Mouse (Mus musculus) stomach, embryonic 15.5 days (tissue): ENCODE data around the gene Prr13. TPM values are rescaled to one million over a fixed set of nuclear protein-coding genes. Genes with fewer than 3 reads are reported as not detected.
A peak's percentile ranks its signal among the peaks of the same experiment; 100 is the strongest.

Experiments used
- ATAC-seq: fragments of 200-750 bp; cut with Nextera tagmentation; 2 replicates; pipeline ENCODE4 v1.8.0; 2017; ENCODE audit warnings: low read depth, moderate number of reproducible peaks, moderate TSS enrichment; ENCODE audit not compliant: insufficient read depth, low FRiP score
- H3K27ac ChIP-seq: fragments of 300-500 bp; sonication (generic); 2 replicates; pipeline ENCODE4 v1.5.1; 2015; ENCODE audit warnings: mild to moderate bottlenecking, inconsistent platforms
- H3K27me3 ChIP-seq: fragments of 300-500 bp; sonication (generic); replicated peaks from 2 replicates; pipeline ENCODE4 v1.6.1; 2015; ENCODE audit warnings: inconsistent platforms
- H3K36me3 ChIP-seq: fragments of 300-500 bp; sonication (generic); 2 replicates; pipeline ENCODE4 v1.6.1; 2015; ENCODE audit warnings: inconsistent platforms
- H3K4me1 ChIP-seq: fragments of 300-500 bp; sonication (generic); 2 replicates; pipeline ENCODE4 v1.6.1; 2015; ENCODE audit warnings: inconsistent platforms
- H3K4me2 ChIP-seq: fragments of 300-500 bp; sonication (generic); 2 replicates; pipeline ENCODE4 v1.6.1; 2015; ENCODE audit warnings: mild to moderate bottlenecking, inconsistent platforms
- H3K4me3 ChIP-seq: fragments of 300-500 bp; sonication (generic); replicated peaks from 2 replicates; pipeline ENCODE4 v1.5.1; 2015; ENCODE audit warnings: inconsistent platforms
- H3K9ac ChIP-seq: fragments of 300-500 bp; sonication (generic); 2 replicates; pipeline ENCODE4 v1.6.1; 2015; ENCODE audit warnings: inconsistent platforms
- H3K9me3 ChIP-seq: fragments of 300-500 bp; sonication (generic); 2 replicates; pipeline ENCODE4 v1.6.1; 2016; ENCODE audit warnings: inconsistent platforms
- WGBS: fragments of 180-500 bp; shearing (Covaris S2); methylation state at CpG from one replicate; pipeline ENCODE4 v1.1.7; 2015; 5-methylcytosine and 5-hydroxymethylcytosine counted together
- polyA plus RNA-seq: library from polyadenylated mRNA; unstranded; fragments of >200 nt; fragmentation: Nextera tagmentation; extraction: Ambion mirVana; gene quantifications from 2 replicates; pipeline ENCODE4 v1.2.1, GENCODE M21; 2015

The Prr13 gene
- 119 and 120 TPM in 2 replicates for polyA plus RNA-seq

DNA sequence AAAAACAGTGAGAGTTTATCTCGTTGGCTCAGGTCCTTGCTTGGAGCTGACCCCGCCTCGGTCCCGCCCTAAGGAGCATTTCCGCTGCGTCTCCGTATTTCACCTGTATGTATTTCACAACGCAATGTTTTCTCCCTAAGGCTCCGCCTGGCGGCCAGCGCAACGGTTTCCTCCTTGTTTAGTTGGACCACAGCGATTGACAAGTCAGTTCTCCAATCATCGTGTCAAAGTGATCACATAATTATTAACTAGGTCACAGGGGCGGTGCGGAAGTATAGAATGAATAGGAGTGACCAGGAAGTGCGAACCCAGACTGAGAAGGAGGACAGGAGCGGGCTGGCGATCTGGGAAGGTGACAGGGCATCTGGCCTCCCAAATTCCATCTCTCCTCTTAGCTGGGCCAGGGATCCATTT is at the start of gene Prr13:
Prr13 (plus strand) TSS at position 125 of the 414 bp plus-strand sequence.
- Histone ChIP-seq H3K27me3 (no peaks in the 10 kb centered on the region), H3K4me2 (peak within 1 kb of the TSS; percentile 69), H3K36me3 (no peaks in the 10 kb centered on the region), H3K4me3 (peak within 1 kb of the TSS; percentile 53), H3K9me3 (no peaks in the 10 kb centered on the region), H3K9ac (peak within 1 kb of the TSS; percentile 19; the same call in 1 of the 2 replicates), H3K27ac (peak within 1 kb of the TSS; percentile 74), H3K4me1 (no peaks in the 10 kb centered on the region; the same call in 1 of the 2 replicates)
- peak; percentile 91 for ATAC-seq
- under 1% methylated on average over 19 of the region's 19 CpGs for WGBS

DNA sequence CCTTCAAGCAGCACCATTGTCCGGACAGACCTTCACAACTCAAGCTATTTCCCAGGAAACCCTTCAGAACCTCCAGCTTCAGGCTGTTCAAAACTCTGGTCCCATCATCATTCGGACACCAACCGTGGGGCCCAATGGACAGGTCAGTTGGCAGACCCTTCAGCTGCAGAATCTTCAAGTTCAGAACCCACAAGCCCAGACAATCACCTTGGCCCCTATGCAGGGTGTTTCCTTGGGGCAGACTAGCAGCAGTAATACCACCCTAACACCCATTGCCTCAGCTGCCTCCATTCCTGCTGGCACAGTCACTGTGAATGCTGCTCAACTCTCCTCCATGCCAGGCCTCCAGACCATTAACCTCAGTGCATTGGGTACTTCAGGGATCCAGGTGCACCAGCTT is 49.5 kb upstream of the Prr13 start:
- Histone ChIP-seq H3K4me1 (peaks cover 15% of the 10 kb centered on the region; the same call in 1 of the 2 replicates), H3K27ac (no peak overlapping the region), H3K4me2 (peak overlapping the region; percentile 30; the same call in 1 of the 2 replicates), H3K27me3 (no peaks in the 10 kb centered on the region), H3K9ac (no peak overlapping the region), H3K4me3 (no peak overlapping the region), H3K9me3 (no peaks in the 10 kb centered on the region), H3K36me3 (peaks cover 41% of the 10 kb centered on the region)
- ATAC-seq: no peak
- WGBS: 95% methylated on average over 3 of the region's 3 CpGs

GRCm38 (mm10) chr15:102411077-102411476 is 47.8 kb upstream of the Prr13 start:
- Histone ChIP-seq H3K36me3 (peaks cover 41% of the 10 kb centered on the region), H3K4me1 (peaks cover 15% of the 10 kb centered on the region; the same call in 1 of the 2 replicates), H3K4me3 (no peak overlapping the region), H3K9me3 (no peaks in the 10 kb centered on the region), H3K27ac (no peak overlapping the region), H3K4me2 (peak overlapping the region; percentile 30; the same call in 1 of the 2 replicates), H3K9ac (no peak overlapping the region), H3K27me3 (no peaks in the 10 kb centered on the region)
- WGBS: 90% methylated on average over 1 of the region's 1 CpGs
- ATAC-seq: no peak

GRCm38 (mm10) chr15:102413687-102414086 is 45.1 kb upstream of the Prr13 start:
- no peaks in the 10 kb centered on the region for H3K27me3 ChIP-seq
- no peak overlapping the region for H3K4me3 ChIP-seq
- no peaks in the 10 kb centered on the region for H3K9me3 ChIP-seq
- no peak overlapping the region for H3K4me2 ChIP-seq
- no peak overlapping the region for H3K9ac ChIP-seq
- peaks cover 31% of the 10 kb centered on the region for H3K36me3 ChIP-seq
- no peak overlapping the region for H3K27ac ChIP-seq
- ATAC-seq: no peak
- H3K4me1 ChIP-seq: peaks cover 8% of the 10 kb centered on the region; the same call in 1 of the 2 replicates

DNA sequence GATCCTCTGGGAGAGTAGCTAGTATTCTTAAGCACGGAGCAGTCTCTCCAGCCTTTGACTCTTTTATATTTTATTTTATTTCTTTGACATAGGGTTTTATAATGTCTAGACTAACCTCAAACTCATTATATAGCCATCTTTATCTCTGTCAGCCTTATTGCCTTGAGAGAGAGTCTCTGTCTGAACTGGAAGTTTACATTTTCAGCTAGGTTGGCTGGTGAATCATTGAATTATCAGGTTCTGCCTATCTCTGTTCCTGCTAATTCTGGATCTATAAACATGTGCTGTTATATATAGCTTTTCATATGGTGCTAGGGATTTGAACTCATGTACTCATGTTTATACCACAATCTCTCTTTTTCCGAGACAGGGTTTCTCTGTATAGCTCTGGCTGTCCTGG is 41.3 kb upstream of the Prr13 start:
- 84% methylated on average over 2 of the region's 2 CpGs for WGBS
- Histone ChIP-seq H3K4me2 (no peak overlapping the region), H3K9ac (no peak overlapping the region), H3K4me1 (no peaks in the 10 kb centered on the region), H3K36me3 (peaks cover 4% of the 10 kb centered on the region; the same call in 1 of the 2 replicates), H3K27me3 (no peaks in the 10 kb centered on the region), H3K9me3 (no peaks in the 10 kb centered on the region), H3K4me3 (no peak overlapping the region), H3K27ac (no peak overlapping the region)
- no peak for ATAC-seq

- no peak for ATAC-seq
- WGBS: 55% methylated on average over 1 of the region's 1 CpGs
- Histone ChIP-seq H3K27me3 (no peaks in the 10 kb centered on the region), H3K36me3 (0 out of 2 replicates have a peak, but pooled peaks cover under 1% of the 10 kb centered on the region), H3K9ac (no peak overlapping the region), H3K4me2 (no peak overlapping the region), H3K4me1 (no peaks in the 10 kb centered on the region), H3K4me3 (no peak overlapping the region), H3K27ac (no peak overlapping the region), H3K9me3 (no peaks in the 10 kb centered on the region)
Observed at GRCm38 (mm10) chr15:102420986-102421385, 37.8 kb upstream of the Prr13 start.

DNA sequence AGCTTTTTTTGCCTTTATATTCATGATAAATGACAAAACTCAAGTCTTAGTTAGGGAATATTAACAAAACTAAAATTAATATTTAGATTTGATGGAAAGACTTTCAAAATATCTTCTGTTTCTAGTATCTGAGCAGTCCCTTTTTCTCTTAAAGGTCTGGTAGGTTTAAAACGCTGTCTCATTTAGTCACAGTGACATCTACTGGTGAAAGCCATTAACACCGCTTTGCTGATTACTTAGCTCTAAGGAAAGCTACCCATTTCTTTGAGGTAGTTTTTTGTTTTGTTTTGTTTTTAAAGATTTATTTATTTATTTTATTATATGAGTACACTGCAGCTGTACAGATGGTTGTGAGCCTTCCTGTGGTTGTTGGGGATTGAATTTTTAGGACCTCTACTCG is 37.4 kb upstream of the Prr13 start:
- WGBS: 46% methylated on average over 3 of the region's 3 CpGs
- no peak overlapping the region for H3K27ac ChIP-seq
- H3K4me2 ChIP-seq: no peak overlapping the region
- H3K9me3 ChIP-seq: no peaks in the 10 kb centered on the region
- no peak for ATAC-seq
- no peaks in the 10 kb centered on the region for H3K4me1 ChIP-seq
- no peaks in the 10 kb centered on the region for H3K27me3 ChIP-seq
- 0 out of 2 replicates have a peak, but pooled peaks cover 5% of the 10 kb centered on the region for H3K36me3 ChIP-seq
- H3K4me3 ChIP-seq: no peak overlapping the region
- H3K9ac ChIP-seq: no peak overlapping the region

DNA sequence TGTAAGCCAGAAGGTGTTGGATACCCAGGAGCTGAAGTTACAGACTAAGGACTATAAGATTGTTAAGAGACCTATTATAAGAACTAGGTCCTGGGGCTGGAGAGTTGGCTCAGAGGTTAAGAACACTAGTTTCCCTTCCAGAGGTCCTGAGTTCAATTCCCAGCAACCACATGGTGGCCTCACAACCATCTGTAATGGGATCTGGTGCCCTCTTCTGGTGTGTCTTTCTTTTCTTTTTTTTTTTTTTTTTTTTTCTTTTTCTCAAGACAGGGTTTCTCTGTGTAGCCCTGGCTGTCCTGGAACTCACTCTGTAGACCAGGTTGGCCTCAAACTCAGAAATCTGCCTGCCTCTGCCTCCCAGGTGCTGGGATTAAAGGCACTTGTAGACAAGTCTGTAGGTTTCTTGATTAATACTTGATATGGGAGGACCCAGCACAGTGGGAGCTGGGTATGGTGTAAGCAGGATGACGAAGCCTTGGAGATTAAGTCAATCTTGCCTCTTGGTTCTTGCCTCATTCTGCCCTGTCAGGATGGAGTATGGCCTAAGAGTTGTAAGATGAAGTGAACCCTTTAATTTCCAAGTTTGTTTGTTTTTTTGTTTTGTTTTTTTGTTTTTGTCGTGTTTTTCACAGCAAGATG is 35.1 kb upstream of the Prr13 start:
- Histone ChIP-seq H3K4me1 (no peaks in the 10 kb centered on the region), H3K4me3 (no peak overlapping the region), H3K36me3 (0 out of 2 replicates have a peak, but pooled peaks cover 12% of the 10 kb centered on the region), H3K4me2 (no peak overlapping the region), H3K9me3 (no peaks in the 10 kb centered on the region), H3K27me3 (no peaks in the 10 kb centered on the region), H3K27ac (no peak overlapping the region), H3K9ac (no peak overlapping the region)
- no peak for ATAC-seq
- WGBS: 95% methylated on average over 2 of the region's 2 CpGs

DNA sequence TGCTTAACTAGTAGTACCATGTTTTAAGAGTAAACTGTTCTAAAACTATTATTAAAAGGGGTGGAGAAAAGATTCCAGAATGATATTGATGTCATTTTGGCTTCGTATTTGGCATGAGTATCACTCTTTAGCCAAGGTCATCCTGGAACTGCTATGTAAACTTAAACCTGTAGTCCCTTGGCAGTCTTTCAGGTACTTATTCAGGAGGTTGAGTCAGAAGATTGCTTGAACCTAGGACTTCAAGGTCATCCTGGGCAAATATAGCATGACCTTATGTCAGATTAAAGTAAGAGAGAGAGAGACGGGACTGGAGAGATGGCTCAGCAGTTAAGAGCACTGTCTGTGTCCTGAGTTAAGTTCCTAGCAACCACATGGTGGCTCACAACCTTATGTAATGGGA is 34.2 kb upstream of the Prr13 start:
- Histone ChIP-seq H3K4me2 (no peak overlapping the region), H3K4me1 (no peaks in the 10 kb centered on the region), H3K27me3 (no peaks in the 10 kb centered on the region), H3K9me3 (no peaks in the 10 kb centered on the region), H3K4me3 (no peak overlapping the region), H3K36me3 (peaks cover 16% of the 10 kb centered on the region; the same call in 1 of the 2 replicates), H3K9ac (no peak overlapping the region), H3K27ac (no peak overlapping the region)
- WGBS: 74% methylated on average over 2 of the region's 2 CpGs
- no peak for ATAC-seq

- H3K4me1 ChIP-seq: no peaks in the 10 kb centered on the region
- WGBS: 97% methylated on average over 1 of the region's 1 CpGs
- H3K4me2 ChIP-seq: no peak overlapping the region
- ATAC-seq: no peak
- H3K27ac ChIP-seq: no peak overlapping the region
- peaks cover 36% of the 10 kb centered on the region for H3K36me3 ChIP-seq
- H3K9me3 ChIP-seq: no peaks in the 10 kb centered on the region
- H3K4me3 ChIP-seq: no peak overlapping the region
- no peak overlapping the region for H3K9ac ChIP-seq
- no peaks in the 10 kb centered on the region for H3K27me3 ChIP-seq
Observed at GRCm38 (mm10) chr15:102426963-102427362, 31.9 kb upstream of the Prr13 start.

- H3K27me3 ChIP-seq: no peaks in the 10 kb centered on the region
- H3K36me3 ChIP-seq: peaks cover 45% of the 10 kb centered on the region
- ATAC-seq: no peak
- H3K27ac ChIP-seq: no peak overlapping the region
- H3K9me3 ChIP-seq: no peaks in the 10 kb centered on the region
- WGBS: 80% methylated on average over 1 of the region's 1 CpGs
- H3K4me3 ChIP-seq: no peak overlapping the region
- no peak overlapping the region for H3K9ac ChIP-seq
- H3K4me2 ChIP-seq: no peak overlapping the region
- no peaks in the 10 kb centered on the region for H3K4me1 ChIP-seq
Observed at GRCm38 (mm10) chr15:102432046-102432445, 26.8 kb upstream of the Prr13 start.

- Histone ChIP-seq H3K27me3 (no peaks in the 10 kb centered on the region), H3K4me1 (no peaks in the 10 kb centered on the region), H3K4me3 (no peak overlapping the region), H3K4me2 (no peak overlapping the region), H3K9ac (no peak overlapping the region), H3K36me3 (peaks cover 43% of the 10 kb centered on the region), H3K27ac (no peak overlapping the region), H3K9me3 (no peaks in the 10 kb centered on the region)
- WGBS: 91% methylated on average over 4 of the region's 4 CpGs
- ATAC-seq: no peak
Observed at GRCm38 (mm10) chr15:102433173-102433572, 25.7 kb upstream of the Prr13 start.
